Mouse (Mus musculus) small intestine, adult 2 months (tissue): ENCODE data around the gene 4921536K21Rik.

Source experiments
- CTCF ChIP-seq: fragments of 200-500 bp; IDR thresholded peaks from 2 replicates; pipeline ENCODE4 v1.5.1; 2012; ENCODE audit warnings: low read depth, mild to moderate bottlenecking, control low read depth, inconsistent platforms, low read length, moderate library complexity, mixed read lengths; ENCODE audit not compliant: insufficient replicate concordance, insufficient read length; ENCODE audit errors: extremely low read depth
- POLR2A ChIP-seq: fragments of 200-500 bp; IDR thresholded peaks from 2 replicates; pipeline ENCODE4 v1.6.1; 2012; ENCODE audit warnings: low read depth, mild to moderate bottlenecking, control low read depth, inconsistent platforms, low read length, moderate library complexity

- TF ChIP-seq POLR2A: peak; percentile 44; the same call in 1 of the 2 replicates
- no peak for TF ChIP-seq CTCF
Observed at GRCm38 (mm10) chr11:3931511-3932211, 36.8 kb upstream of the 4921536K21Rik start, which contains the start of gene Tcn2.
